Mouse (Mus musculus): ENCODE measurements around the gene Fgfr2. TPM values are rescaled to one million over a fixed set of nuclear protein-coding genes. Genes with fewer than 3 reads are reported as not detected.

Fgfr2 gene
- total RNA-seq, 2 experiments from 2014 or later = 190 to 480 TPM

- DNase-seq = no peak
Measured at GRCm38 (mm10) chr7:130944766-130945475, 2178.2 kb downstream of the Fgfr2 start.

GRCm38 (mm10) chr7:130943280-130943895, 2179.8 kb downstream of the Fgfr2 start:
- no peak for DNase-seq

GRCm38 (mm10) chr7:130940733-130941132, 2182.4 kb downstream of the Fgfr2 start:
- DNase-seq = peak; percentile 37 to 39

- no peak for DNase-seq
Measured at GRCm38 (mm10) chr7:130938896-130939295, 2184.3 kb downstream of the Fgfr2 start.

GRCm38 (mm10) chr7:130938005-130938404, 2185.1 kb downstream of the Fgfr2 start:
- no peak for DNase-seq

- DNase-seq = no peak
Measured at GRCm38 (mm10) chr7:130937266-130937841, 2185.8 kb downstream of the Fgfr2 start.

- peak; percentile 58 to 76 for DNase-seq
Measured at GRCm38 (mm10) chr7:130936472-130936951, 2186.6 kb downstream of the Fgfr2 start.

GRCm38 (mm10) chr7:130935793-130936471, 2187.2 kb downstream of the Fgfr2 start, which contains the start of gene Htra1:
Gene Htra1, plus strand, starts transcription at chr7:130936111.
- DNase-seq = peak; percentile 90 to 93

- DNase-seq = peak in 1 of 2 experiments; percentile 8
Measured at GRCm38 (mm10) chr7:130935421-130935792, 2187.7 kb downstream of the Fgfr2 start.

- no peak for DNase-seq
Measured at GRCm38 (mm10) chr7:130934654-130935053, 2188.5 kb downstream of the Fgfr2 start.

GRCm38 (mm10) chr7:130932921-130933320, 2190.2 kb downstream of the Fgfr2 start:
- no peak for DNase-seq

- DNase-seq = no peak
Measured at GRCm38 (mm10) chr7:130930401-130930800, 2192.7 kb downstream of the Fgfr2 start.

GRCm38 (mm10) chr7:130922981-130923731, 2200.0 kb downstream of the Fgfr2 start:
- DNase-seq = peak; percentile 81 to 84

- no peak for DNase-seq
Measured at GRCm38 (mm10) chr7:130918260-130918659, 2204.9 kb downstream of the Fgfr2 start.

GRCm38 (mm10) chr7:130914693-130915363, 2208.3 kb downstream of the Fgfr2 start:
- peak in 1 of 2 experiments; percentile 46 for DNase-seq

GRCm38 (mm10) chr7:130910841-130911240, 2212.3 kb downstream of the Fgfr2 start:
- peak; percentile 69 for DNase-seq

GRCm38 (mm10) chr7:130904571-130905365, 2218.4 kb downstream of the Fgfr2 start:
- DNase-seq = no peak

GRCm38 (mm10) chr7:130903505-130904074, 2219.6 kb downstream of the Fgfr2 start:
- no peak for DNase-seq

GRCm38 (mm10) chr7:130902929-130903328, 2220.2 kb downstream of the Fgfr2 start:
- DNase-seq = no peak

Data from adrenal gland, postnatal 36 days (tissue).